Mouse (Mus musculus) c-Kit-positive CD71-positive TER-119-positive erythroid progenitor cells, embryonic 14.5 days (primary cell): ENCODE results near the gene Tsfm.
A peak's percentile ranks its signal among the peaks of the same experiment; 100 is the strongest.
"Not testable (repeated sequence)": the region's sequence is repeated elsewhere in the genome, so short reads cannot be mapped to it uniquely, and the experiment has no call there.

Source experiments
- DNase-seq: peaks from one replicate; pipeline ENCODE4 v3.0.0-alpha.2; 2013; ENCODE audit warnings: low spot score

Gene Tsfm

DNA sequence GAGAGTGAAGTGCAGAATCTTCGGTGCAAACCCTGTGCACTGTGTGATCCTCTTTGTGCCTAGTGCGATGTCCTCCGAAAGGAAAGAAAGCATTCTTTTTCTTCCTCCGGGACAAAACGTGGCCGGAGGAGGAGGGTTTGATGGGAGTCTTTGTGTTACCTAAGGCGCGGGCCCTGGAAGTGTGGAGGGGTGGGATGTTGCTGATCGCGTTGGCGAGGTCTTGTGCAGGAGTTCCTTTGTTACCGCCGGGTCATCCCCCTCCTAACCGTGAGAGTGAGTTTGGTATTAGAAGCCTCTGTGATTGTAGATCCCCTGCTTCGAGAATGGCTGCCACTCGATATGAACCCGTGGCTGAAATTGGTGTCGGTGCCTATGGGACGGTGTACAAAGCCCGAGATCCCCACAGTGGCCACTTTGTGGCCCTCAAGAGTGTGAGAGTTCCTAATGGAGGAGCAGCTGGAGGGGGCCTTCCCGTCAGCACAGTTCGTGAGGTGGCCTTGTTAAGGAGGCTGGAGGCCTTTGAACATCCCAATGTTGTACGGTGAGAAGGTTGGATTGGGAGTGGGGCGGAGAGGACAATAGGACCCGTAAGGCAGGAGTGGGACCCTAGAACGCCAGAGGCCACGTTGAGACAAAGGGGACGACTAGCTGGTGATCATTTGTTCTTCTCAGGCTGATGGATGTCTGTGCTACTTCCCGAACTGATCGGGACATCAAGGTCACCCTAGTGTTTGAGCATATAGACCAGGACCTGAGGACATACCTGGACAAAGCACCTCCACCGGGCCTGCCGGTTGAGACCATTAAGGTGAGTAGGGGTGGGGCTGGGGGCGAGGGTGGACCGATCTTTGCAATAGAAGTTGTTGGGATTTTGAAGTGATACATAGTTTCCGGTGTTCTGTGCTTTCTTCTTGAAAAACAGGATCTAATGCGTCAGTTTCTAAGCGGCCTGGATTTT, 33.6 kb upstream of the Tsfm start:
- no peak for DNase-seq

DNA sequence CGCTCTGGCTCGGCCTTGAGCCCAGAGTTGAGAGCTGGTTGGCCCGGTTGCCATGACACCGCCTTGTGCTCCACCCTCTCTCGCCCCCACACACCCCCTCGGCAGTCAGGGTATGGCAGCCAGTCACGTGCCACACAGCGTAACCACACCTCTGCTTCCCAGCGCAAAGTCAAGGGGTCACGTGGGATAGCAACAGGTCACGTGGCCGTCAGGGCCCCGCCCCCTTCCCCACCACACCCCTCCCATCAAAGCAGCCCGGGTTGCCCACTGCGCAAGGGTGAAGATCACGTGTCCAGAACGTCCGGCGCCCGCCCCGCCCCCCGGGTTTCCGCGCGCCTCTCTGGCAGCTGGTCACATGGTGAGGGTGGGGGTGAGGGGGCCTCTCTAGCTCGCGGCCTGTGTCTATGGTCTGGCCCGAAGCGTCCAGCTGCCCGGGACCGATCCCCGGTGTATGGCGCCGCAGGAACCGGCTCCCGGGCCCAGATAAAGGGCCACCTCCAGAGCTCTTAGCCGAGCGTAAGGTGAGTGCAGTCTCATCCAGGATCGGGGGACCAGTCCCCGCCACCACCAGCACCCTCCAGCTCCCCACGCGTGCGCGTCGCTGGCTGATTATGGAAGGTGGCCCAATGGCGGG, 32.7 kb upstream of the Tsfm start, which contains the start of gene Cdk4:
TSS of gene Cdk4 (plus strand) at position 296 of the 634 bp plus-strand sequence.
- DNase-seq: peak; percentile 95

DNA sequence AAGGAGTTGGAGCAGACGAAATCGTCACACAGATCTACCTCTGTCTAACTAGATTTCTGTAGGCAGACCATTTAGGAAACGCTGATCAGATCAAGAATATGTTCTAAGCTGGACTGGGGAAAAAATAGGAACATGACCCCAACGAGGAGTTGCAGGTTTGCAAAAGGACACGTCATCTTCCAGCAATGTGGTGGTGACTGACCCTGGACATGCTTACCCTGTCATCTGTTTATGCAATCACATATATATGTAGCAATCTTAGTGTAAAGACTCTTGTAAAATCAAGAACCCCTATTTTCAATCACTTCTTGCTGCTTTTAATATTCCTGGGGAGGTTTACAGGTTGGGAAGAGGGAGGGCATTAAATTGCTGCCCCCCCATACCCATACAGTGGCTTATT, 31.9 kb upstream of the Tsfm start:
- DNase-seq: no peak

DNA sequence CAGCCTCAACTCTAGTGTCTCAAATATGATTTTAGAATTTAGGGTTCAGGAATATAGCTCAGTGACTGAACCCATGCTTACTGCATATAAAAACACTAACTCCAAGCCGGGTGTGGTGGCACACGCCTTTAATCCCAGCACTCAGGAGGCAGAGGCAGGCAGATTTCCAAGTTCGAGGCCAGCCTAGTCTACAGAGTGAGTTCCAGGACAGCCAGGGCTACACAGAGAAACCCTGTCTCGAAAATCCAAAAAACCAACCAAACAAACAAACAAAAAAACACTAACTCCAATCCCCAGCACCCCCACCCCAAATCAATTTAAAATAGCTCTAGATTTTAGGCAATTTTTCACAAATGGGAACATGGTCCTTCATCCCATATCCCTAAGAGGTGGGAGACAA, 31.5 kb upstream of the Tsfm start:
- DNase-seq: not testable (repeated sequence)

DNA sequence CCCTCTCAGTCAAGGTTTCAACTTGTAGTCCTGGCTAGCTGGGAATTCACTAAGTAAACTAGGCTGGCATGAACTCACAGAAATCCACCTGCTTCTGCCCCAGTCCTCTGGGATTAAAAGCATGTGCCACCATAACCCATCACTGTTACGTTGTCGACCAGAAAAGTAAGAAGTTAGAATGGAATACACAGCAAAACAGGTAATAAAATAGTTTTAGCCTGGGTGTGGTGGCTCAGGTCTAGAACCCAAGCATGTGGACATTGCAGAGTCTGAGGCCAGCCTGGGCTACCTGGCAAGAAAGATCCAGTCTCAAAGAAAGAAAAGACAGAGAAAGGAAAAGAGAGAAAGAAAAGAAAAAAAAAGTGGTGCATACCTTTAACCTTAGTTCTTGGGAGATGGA, 30.9 kb upstream of the Tsfm start:
- DNase-seq: no peak

DNA sequence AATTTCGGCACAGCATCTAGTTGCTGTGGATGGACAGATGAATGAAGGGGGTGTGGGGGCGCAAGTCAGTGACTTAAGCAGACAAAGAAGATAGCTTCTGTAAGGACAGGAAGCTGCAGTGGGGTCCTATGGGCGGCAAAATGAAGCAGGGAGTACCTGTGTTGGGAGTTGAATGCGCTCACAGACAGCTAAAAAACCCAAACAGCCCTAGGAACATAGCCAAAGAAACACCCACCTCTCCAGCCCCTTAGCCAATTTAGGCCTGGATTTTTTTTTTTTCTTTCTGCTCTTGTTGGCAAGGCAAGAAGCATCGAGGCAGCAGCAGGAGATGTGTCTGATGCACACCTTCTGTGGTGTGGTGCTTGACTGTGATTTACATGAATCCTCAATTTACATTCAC, 30.4 kb upstream of the Tsfm start:
- no peak for DNase-seq

DNA sequence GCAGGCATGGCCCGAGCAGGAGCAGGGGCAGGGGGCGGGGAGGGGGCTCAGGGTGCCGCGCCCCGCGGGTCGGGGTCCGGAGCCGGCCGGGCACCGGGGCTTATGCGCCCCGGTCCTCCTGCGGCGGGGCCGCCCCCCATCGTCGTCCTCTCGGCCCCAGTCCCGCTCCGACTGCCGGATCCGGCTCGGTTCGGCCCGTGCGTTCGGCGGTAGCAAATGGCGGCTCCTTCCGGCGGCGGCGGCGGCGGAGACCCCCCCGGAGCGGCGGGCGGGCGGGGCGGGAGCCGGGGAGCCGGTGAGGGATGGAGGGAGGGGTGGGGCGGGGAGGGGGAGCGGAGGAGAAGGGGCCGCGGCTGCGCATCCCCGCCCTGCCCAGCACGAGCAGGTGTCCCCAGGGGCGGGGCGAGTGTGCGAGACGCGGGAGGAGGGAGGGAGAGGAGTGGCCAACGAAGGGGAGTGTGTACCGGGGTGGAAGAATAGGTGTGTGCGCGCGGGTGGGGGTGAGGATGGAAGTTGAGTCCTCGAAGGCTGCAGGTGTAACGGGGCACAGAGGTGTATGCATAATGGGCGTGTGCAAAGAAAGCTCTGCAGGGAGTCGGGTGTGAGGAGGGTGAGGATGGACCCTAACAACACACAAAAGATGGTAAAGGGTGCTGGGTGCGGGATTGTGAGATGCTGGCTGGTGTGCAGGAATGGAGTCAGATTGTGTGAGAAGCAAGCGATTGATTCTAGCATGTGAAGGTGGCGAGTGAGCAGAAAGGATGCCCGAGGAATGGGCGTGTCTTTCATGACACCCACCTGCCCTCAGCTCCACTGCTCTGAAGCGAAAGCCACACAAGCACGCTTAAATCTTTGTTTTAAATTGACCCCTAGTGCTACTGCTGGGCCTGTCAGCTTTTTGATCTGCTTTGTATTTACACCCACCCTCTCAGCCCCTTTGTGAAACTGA, 29.6 kb upstream of the Tsfm start, which contains the start of gene March9:
TSS of gene March9 (minus strand) at position 217 of the 949 bp plus-strand sequence.
- DNase-seq: no peak

DNA sequence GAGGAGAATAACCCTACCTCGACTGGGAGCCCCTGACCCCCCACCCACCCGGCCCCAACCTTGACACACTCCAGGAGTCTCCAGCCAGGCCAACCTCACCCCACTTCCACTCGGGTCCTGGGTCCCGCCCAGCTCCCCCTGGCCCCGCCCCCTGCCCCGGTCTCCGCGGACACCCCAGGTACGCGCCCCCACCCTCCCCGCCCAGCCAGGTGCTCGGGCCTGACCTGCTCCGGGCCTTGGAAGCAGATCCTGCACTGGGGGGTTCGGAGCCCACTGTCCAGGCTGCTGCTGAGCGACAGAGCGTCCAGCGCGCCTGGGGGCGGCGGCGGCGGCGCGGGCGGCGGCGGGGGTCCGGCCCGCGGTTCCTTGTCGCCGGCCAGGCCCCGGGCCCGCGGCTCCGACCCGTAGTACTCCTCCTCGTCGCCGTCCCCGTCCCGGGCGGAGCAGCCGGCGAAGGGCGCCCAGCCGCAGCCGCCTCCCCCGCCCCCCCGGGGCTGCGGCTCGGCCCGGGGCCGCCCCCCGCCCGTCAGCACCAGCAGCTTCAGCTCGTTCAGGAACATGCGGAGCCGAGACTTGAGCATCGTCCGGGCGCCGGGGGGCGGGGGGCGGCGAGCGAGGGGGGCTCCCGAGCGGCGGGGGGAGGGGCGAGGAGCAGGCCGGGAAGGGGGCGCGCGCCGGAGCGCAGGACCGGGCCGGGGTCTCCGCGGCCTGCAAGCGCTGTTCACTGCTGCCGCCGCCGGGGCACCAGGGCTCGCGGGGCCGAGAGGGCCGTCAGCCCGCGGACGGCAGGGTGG, 28.7 kb upstream of the Tsfm start:
- no peak for DNase-seq

DNA sequence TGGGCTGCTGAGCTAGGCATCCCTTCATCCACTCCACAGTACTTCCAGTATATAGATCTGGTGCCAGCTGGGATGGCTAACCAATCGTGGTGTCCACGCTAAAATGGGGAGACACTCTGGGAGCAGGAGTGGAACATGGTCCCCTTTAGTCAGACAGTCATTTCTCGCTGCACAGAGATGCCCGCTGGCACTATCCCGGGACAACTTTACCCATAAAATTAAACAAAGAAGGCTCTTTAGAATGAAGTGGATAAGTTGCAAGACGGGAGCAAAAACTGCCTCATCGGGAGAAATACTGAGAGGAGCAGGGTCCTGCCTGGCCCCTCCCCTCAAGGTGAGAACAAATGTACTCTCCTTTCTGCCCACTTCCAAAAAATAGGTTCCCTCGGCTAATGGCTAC, 28.1 kb upstream of the Tsfm start:
- no peak for DNase-seq

DNA sequence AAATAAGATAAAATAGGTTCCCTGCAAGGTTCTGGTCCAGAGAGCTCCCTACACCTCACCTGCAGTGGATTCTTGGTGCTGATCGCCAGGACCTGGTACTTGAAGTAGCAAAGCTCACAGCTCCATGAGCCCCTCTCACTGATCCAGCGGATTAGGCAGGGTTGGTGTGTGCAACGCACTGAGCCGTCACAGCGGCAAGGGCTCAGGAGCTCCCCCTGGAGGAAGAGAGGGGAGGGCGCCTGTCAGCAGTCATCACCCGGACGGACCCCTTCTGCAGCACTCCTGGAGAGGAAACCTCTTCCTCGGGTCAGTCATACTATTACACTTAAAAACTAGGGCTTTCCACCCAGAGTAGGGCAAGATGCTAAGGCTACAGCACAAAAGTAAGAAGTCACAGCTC, 27.5 kb upstream of the Tsfm start:
- peak; percentile 60 for DNase-seq

DNA sequence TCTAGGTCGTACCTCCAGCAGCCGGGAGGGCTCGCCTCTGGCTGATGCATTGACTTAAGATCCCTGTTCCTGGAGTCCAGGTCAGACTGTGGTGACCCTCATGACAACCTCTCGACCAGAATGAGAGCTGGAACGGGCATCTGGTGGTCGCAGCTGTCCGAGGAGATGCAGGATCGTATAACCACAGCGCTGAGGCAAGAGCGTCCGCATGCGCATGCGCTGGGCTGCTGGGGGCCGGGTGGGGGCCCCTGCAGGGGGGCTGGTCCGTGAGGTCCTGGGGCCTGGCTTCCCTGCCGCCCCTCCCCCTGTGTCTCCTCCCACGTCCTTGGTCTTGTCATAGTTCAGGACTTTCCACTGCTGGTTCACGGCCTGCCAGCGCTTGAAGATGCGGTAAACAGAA, 25.9 kb upstream of the Tsfm start:
- no peak for DNase-seq

DNA sequence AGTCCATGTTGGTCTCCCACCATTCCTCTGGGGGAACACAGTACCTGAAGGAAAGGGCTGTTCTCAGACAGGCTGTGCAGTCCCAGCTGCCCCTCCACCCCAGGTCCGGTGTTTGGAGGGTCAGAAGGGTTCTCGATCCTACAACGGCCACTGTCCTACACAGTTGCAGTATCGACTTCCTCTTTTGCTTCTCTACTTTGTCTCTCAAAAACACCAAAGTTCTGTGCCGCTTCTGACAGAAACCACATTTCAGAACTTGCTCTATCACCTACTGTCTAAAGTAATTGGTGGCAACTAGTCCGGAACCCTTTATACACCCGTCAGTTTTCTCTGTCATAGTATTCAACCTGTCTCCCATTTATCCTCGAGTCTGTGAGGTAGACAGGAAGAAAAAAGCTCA, 24.8 kb upstream of the Tsfm start:
- DNase-seq: no peak

DNA sequence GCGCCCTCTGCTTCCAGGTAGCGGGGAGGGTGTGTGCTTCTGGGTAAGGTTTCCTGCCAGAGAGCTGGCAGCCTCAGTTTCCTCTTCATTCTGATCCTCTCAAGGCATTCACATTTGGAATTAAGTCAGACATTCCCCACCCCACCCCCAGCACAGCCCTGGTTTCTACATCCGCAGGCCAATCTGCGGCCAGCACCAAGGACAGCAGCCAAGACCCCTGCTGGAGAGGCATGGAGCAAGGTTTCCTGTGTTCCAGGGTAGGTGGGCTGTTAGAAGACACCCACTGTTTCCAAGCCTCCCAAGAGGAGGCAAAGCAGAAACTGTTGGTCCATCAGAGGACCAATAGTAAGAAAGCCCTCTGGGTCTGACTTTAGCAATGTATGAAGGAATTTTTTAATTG, 24.0 kb upstream of the Tsfm start:
- no peak for DNase-seq

DNA sequence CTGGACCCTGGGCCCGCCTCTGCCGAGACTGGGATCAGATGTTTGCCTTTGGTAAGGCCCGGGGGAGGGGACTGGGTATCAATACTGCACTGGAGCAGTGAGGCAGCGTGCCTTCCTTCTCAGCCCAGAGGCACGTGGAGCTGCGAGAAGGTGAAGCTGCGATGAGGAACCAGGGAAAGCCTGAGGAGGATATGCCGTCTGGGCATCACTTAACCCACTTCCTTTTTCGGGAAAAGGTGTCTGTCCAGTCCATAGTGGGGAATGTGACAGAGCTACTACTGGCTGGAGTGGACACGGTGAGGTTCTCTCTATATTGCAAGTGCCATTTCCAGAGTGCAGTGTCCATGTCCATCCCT, 19.5 kb upstream of the Tsfm start:
- DNase-seq: no peak

DNA sequence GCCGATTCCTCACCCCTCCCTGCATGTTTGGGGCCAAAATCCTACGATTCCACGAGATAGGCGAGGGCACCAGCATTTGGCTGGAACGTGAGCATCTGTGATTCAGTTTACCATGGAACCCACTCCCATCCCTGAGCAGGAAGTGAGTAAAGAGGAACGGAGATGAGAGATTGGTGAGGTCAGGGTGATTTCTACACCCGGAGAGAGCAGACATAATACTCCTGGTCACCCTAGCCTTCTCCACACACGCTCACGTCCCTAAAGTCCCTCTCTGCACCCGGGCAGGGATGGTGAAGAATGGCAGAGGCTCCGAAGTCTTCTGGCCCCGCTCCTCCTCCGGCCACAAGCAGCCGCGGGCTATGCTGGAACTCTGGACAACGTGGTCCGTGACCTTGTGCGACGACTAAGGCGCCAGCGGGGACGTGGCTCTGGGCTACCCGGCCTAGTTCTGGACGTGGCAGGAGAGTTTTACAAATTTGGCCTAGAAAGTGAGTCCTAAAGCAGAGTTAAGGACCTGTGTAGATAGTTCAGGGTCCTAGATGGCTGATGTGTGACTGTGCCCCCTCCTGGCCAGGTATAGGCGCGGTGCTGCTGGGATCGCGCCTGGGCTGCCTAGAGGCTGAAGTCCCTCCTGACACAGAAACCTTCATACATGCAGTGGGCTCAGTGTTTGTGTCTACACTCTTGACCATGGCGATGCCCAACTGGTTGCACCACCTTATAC, 18.9 kb upstream of the Tsfm start:
- no peak for DNase-seq

DNA sequence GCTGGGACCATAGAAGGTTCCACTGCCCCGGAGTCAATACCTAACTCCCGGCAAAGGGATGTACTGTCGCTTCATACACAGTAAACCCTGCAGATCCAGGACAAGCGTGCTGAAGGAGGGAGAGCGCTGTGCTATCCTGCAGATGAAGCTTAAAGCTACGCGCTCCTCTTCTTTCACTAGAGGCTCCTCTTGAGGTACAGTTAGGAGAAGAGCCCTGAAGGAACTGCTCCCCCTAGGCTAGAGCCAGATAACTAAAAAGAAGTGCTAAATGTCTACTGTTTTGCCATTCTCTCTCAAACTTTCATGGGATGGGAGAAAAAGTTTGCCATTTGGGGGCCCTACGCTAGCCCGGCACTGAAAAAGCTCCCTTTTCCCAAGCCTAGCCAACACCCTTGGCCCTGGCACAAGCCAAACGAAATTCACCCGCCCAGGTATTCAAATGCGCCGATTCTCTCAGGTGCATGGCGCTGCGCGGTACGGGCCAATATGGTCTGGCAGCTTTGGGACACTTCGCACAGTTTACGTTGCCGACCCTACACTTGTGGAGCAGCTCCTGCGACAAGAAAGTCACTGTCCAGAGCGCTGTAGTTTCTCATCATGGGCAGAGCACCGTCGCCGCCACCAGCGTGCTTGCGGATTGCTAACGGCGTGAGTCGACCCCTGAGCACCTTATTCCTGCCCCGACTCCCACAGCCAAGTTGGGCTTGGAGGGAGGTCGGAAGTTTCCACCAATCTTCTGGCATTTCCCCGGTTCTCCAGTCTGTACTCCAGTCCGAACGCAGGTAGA, 18.2 kb upstream of the Tsfm start:
- DNase-seq: no peak

DNA sequence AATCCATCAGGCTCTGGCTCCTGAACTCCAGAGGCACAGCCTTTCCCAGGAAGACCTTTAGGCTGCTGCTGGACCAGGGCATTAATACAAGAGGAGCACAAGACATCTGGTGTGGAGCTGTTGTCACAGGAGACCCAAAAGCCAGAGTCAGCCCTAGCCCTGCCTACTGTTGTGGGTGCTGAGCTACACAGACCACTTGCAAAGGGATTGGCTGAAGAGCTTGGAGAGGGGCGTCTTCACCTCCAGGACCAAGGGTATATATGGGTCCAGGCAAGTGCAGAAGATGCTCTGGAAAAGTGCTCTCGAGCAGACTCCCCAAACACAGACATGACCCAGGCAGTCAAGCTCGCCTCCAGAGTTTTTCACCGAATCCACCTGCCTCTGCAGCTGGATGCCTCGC, 17.3 kb upstream of the Tsfm start, which contains the start of gene Cyp27b1:
TSS of gene Cyp27b1 (plus strand) at position 297 of the 400 bp plus-strand sequence.
- DNase-seq: no peak

DNA sequence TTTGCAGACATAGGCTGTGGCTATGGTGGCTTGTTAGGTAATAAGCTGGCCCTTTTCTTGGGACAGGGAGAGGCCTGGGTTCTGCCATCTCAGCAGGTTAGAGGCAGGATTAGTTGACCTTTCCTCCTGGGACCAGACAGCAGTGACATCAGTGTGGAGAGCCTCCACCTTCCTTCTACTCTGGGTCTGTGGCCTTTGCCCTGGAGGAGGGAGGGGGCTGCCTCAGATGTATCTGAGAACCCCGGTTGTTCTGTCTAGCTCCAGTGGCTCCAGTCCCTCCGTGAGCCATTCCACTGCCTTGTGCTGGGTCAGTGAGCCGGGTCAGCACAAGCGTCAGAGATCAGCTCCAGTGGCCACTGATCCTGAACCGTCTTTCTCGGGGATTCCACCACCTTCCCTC, 12.5 kb upstream of the Tsfm start:
- DNase-seq: no peak

DNA sequence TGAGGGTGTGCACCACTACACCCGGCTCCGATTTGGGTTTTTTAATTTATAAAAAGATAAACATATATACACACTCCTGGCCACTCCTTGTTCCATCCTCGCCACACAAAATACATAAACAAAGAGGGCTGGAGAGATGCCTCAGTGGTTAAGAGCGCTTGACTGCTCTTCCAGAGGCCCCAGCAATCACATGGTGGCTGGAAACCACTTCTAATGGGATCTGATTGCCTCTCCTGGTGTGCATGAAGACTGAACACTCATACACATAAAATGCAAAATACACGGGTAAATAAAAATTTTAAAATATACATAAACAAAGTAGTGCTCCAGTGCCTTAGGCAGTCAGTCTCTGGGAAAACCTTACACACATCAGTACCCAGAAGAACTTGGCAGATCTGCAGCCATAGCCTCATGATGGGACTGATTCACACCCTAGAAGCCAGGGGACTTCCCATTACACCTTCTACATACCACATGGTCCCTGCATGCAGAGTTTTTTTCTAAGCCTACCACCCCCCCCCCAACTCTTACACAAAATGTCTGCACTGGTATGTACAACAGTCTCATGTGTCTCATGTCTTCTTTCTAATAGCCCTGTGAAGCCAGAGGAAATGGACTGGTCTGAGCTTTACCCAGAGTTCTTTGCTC, 12.0 kb upstream of the Tsfm start:
- no peak for DNase-seq
